Mouse (Mus musculus): ENCODE results near the gene Atg2a. TPM values are rescaled to one million over a fixed set of nuclear protein-coding genes. Genes with fewer than 3 reads are reported as not detected.

The Atg2a gene
- polyA plus RNA-seq, 1 experiment from 2014 or later = 6.9 TPM

DNA sequence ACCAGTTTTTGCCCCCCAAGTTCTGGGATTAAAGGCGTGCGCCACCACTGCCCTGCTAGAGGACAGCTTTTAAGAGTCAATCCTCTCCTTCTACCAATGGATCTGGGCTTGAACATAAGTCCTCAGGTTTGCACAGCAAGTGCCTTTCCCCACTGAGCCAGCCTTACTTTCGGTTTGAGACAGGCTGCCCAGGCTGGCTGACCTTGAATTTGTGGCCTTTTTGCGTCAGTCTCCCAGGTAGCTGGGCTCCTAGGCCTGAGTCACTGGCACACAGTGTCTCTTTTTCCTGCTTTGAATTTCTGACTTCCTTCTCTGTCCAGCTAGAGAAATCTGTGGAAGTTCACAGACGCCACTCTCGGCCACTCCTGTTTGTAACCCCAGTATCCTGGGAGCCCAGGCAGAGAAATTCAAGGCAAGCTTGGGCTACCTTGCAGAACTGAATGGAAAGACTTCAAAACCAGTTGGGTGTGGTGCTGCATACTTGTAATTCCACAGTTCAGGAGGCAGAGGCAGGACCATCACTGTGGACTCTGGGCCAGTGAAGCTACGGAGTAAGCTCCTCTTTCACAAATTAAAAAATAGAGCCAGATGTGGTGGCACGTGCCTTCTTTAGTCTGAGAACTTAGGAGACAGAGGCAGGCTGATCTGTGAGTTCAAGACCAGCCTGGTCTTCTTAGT, 28.5 kb downstream of the Atg2a start:
- H3K9ac ChIP-seq = no peak overlapping the region
- H3K4me3 ChIP-seq (replicated peaks) = no peak overlapping the region
- WGBS = 72% methylated on average over 8 of the region's 8 CpGs
- H3K4me2 ChIP-seq (replicated peaks) = no peak overlapping the region
- H3K27ac ChIP-seq = peak overlapping the region; percentile 81
- no peaks in the 10 kb centered on the region for H3K9me3 ChIP-seq
- no peak for ATAC-seq
- peaks cover 25% of the 10 kb centered on the region for H3K4me1 ChIP-seq (replicated peaks)
- H3K27me3 ChIP-seq (replicated peaks) = no peaks in the 10 kb centered on the region
- H3K36me3 ChIP-seq = no peaks in the 10 kb centered on the region

DNA sequence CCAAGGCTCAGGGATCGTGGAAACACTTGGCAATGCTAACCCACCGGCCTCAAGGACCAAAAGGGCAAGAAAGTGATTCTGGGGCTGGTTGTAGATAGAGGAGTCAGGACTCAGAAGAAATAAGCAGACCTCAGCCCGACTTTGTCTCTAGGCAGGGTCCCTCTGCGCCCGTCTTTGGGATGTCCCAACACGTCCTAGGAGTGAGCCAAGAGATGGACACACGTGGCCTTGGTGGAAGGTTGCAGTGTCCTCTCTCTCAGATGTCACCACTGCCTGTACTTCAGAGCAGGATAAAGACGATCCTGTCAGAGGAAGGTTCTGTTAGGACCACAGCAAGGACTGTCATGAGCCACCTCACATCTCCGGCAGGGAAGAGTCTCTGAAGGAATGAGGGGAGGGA, 29.2 kb downstream of the Atg2a start:
- Histone ChIP-seq H3K4me2 (replicated peaks) (0 out of 2 replicates have a peak overlapping the region, but pooled peaks have one; percentile 9), H3K4me3 (replicated peaks) (no peak overlapping the region), H3K4me1 (replicated peaks) (peaks cover 29% of the 10 kb centered on the region), H3K9me3 (no peaks in the 10 kb centered on the region), H3K9ac (peak overlapping the region; percentile 26; the same call in 1 of the 2 replicates), H3K27me3 (replicated peaks) (no peaks in the 10 kb centered on the region), H3K27ac (peak overlapping the region; percentile 81; the same call in 1 of the 2 replicates), H3K36me3 (no peaks in the 10 kb centered on the region)
- 45% methylated on average over 9 of the region's 9 CpGs for WGBS
- 0 out of 2 replicates have a peak, but pooled peaks have one; percentile 2 for ATAC-seq

DNA sequence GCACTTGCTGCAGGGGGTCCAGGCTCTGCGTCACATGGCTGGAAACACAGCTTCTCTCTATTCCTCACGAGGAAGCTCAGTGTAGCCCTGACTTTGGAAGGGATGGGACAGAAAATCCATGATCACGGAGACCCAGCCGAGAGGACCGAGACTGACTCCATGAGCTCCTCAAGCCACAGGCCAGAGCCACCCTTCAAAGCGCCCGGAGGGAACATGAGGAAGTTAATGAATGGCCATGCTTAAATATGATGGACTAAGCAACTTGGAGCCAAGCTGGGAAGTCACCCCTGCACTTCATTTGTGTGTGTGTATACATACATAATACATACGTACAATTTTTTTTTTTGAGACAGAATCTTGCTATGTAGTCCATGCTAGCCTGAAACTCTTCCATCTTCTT, 29.7 kb downstream of the Atg2a start:
- Histone ChIP-seq H3K36me3 (no peaks in the 10 kb centered on the region), H3K9ac (peak overlapping the region; percentile 26; the same call in 1 of the 2 replicates), H3K4me2 (replicated peaks) (0 out of 2 replicates have a peak overlapping the region, but pooled peaks have one; percentile 9), H3K4me1 (replicated peaks) (peaks cover 31% of the 10 kb centered on the region), H3K4me3 (replicated peaks) (no peak overlapping the region), H3K9me3 (no peaks in the 10 kb centered on the region), H3K27me3 (replicated peaks) (no peaks in the 10 kb centered on the region), H3K27ac (peak overlapping the region; percentile 81)
- ATAC-seq = no peak
- WGBS = 24% methylated on average over 8 of the region's 8 CpGs

DNA sequence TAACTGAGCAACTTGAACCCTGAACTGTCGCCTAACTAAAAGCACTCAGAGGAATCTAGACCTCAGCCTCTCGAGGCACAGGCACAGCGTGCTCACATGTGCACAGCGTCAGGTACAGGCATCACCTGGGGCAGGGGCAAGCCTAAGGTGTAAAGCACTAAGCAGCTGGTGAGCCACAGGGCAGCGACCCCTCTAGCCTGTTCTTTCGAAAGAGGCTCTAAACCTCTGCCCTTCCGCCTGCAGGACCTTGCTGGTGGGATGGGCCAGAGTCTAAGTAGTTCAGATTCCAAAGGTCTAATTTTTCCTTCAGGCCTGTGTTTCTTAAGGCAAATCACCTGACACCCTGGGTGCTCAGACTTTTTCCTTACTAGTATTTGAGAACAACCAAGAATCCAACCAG, 30.6 kb downstream of the Atg2a start:
- Histone ChIP-seq H3K36me3 (no peaks in the 10 kb centered on the region), H3K4me3 (replicated peaks) (no peak overlapping the region), H3K27me3 (replicated peaks) (no peaks in the 10 kb centered on the region), H3K4me2 (replicated peaks) (no peak overlapping the region), H3K4me1 (replicated peaks) (peaks cover 31% of the 10 kb centered on the region), H3K27ac (peak overlapping the region; percentile 81), H3K9me3 (no peaks in the 10 kb centered on the region), H3K9ac (no peak overlapping the region)
- ATAC-seq = peak; percentile 32
- 57% methylated on average over 7 of the region's 7 CpGs for WGBS

DNA sequence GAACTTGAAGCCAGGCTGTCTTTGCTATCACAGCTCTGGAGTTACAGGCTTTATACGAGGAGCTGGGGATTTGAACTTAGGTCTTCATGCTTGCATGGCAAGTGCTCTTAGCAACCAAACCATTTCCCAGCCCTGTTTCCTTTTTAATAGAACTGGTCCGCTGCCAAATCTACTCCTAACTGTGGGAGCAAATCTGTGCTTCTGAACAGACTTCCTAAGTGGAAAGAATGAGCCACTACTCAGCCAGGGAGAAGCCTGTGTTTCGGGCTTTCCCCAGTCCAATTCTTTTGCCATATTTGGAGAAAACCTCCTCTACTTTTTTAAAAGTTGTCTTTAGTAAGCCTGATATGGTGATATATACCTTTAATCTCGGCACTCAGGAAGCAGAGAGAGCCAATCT, 31.3 kb downstream of the Atg2a start:
- Histone ChIP-seq H3K4me2 (replicated peaks) (no peak overlapping the region), H3K27ac (peak overlapping the region; percentile 57), H3K36me3 (no peaks in the 10 kb centered on the region), H3K9me3 (no peaks in the 10 kb centered on the region), H3K4me3 (replicated peaks) (no peak overlapping the region), H3K9ac (no peak overlapping the region), H3K4me1 (replicated peaks) (peaks cover 32% of the 10 kb centered on the region), H3K27me3 (replicated peaks) (no peaks in the 10 kb centered on the region)
- 74% methylated on average over 4 of the region's 4 CpGs for WGBS
- no peak for ATAC-seq

DNA sequence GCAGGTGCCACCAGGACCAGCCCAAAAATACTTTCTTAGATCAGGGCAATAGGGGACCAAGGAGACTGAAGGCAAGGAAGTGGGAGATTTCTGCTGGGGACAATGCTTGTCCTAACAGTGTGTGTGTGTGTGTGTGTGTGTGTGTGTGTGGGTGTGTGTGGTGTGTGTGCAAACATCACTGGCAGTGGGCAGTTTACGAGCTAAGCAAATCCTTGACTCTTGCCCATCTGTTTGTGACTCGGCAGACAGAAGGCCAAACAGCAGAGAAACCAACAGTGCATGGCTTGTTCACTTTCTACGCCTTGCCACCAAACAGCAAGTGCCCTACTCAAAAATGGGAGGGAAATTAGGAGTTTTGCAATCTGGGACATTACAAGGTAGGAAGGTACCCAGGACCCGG, 32.1 kb downstream of the Atg2a start:
- Histone ChIP-seq H3K27me3 (replicated peaks) (no peaks in the 10 kb centered on the region), H3K4me2 (replicated peaks) (no peak overlapping the region), H3K9me3 (no peaks in the 10 kb centered on the region), H3K4me1 (replicated peaks) (peaks cover 37% of the 10 kb centered on the region), H3K36me3 (no peaks in the 10 kb centered on the region), H3K9ac (no peak overlapping the region), H3K4me3 (replicated peaks) (no peak overlapping the region), H3K27ac (no peak overlapping the region)
- 68% methylated on average over 4 of the region's 4 CpGs for WGBS
- ATAC-seq = no peak

DNA sequence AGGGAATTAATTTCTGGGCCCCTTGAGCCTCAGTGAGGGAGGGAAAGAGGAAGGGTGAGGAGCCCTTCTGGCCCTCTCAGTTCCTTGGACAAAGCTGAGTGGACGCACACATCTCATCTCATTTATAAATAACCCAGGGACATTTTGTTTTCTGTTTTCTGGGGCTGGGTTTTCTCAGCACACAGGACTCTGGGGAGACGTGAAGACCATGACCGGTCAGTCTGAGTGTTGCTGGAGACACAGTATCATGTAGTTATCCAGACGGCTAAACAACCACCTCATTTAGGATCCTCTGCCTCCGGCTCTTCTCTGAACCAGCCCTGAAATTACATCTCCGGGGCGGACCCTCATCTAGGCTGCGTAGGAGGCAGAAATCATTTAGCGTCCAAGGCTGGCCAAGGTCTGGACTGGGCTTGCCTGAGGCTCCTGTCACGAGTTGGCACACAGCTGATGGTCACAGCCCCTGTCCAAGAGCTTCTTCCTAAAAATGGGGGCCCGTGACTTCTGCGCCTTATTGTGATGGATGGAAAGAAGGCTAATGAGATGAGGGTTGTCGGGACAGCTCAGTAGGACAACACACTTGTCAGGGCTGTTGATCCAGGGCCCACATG, 32.6 kb downstream of the Atg2a start:
- H3K27ac ChIP-seq = no peak overlapping the region
- no peaks in the 10 kb centered on the region for H3K27me3 ChIP-seq (replicated peaks)
- ATAC-seq = no peak
- peaks cover 42% of the 10 kb centered on the region for H3K4me1 ChIP-seq (replicated peaks)
- no peak overlapping the region for H3K4me3 ChIP-seq (replicated peaks)
- WGBS = 85% methylated on average over 13 of the region's 13 CpGs
- H3K9ac ChIP-seq = no peak overlapping the region
- H3K9me3 ChIP-seq = no peaks in the 10 kb centered on the region
- H3K4me2 ChIP-seq (replicated peaks) = no peak overlapping the region
- no peaks in the 10 kb centered on the region for H3K36me3 ChIP-seq

DNA sequence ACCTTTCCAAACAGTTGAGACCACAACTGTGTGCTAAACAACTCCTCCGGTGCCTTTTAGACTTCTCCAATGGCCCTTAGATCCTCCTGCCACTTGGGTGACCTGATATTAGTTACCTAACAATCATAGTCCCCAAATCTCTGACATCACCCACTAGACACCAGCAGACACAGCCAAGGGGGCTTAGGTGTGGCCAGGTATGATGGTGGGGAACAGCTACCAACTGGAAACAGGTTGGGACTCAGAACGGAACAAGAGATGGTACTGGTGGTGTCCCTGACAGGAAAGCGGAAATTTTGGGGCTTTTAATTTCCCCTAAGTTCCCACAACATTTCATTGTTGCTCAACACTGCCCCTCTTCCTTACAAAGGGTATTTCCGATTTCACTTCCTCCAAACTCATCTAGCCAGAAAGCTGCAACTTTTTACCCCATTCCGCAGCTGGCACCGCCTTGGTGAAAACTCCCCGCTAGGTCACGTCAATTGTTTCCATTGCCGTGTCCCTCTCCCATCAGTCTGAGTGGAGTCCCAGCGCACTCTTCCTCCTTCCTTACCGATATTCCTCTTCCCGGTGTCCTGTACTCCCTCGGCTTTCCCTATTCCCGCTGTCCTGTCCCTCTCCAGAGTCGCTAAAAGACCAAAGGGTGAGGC, 34.4 kb downstream of the Atg2a start:
- no peaks in the 10 kb centered on the region for H3K9me3 ChIP-seq
- WGBS = 6% methylated on average over 15 of the region's 15 CpGs
- H3K36me3 ChIP-seq = no peaks in the 10 kb centered on the region
- H3K9ac ChIP-seq = peak overlapping the region; percentile 50
- peaks cover 50% of the 10 kb centered on the region for H3K4me1 ChIP-seq (replicated peaks)
- peak overlapping the region; percentile 66 for H3K27ac ChIP-seq
- no peak for ATAC-seq
- peak overlapping the region; percentile 74 for H3K4me3 ChIP-seq (replicated peaks)
- H3K4me2 ChIP-seq (replicated peaks) = peak overlapping the region; percentile 80
- H3K27me3 ChIP-seq (replicated peaks) = no peaks in the 10 kb centered on the region

DNA sequence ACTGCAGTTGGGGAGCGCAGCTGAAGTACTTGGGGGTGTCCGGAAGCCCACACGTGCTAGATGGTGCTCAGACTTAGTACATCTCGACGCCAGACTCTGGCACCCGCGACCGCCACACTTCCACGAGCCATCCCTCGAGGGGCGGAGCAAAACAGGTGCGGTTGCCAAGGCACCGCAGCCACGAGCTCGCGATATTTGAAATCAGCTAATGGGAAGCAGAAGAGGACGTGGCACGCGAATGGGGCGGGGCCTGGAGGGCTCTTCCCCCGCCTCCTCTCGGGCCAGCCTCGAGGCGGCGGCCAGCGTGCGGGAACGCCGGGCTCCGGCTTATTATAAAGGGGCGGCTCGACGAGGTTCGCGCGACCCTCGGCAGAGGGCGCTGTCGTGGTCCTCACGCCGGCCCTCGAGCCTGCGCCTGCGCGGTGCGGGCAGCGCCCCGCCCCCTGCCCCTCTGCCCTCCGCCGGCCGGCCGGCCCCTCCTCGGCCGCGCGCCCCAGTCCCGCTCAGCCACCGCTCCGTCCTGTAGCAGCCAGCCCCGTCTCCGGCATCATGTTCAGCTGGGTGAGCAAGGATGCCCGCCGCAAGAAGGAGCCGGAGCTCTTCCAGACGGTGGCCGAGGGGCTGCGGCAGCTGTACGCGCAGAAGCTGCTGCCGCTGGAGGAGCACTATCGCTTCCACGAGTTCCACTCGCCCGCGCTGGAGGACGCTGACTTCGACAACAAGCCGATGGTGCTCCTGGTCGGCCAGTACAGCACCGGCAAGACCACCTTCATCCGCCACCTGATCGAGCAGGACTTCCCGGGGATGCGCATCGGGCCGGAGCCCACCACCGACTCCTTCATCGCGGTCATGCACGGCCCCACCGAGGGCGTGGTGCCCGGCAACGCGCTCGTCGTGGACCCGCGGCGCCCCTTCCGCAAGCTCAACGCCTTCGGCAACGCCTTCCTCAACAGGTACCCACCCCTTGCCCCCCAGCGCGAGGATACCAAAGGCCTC, 35.3 kb downstream of the Atg2a start, which contains the start of gene Ehd1:
Gene Ehd1, plus strand, starts transcription at position 300 of the 996 bp plus-strand sequence.
- no peaks in the 10 kb centered on the region for H3K9me3 ChIP-seq
- H3K27me3 ChIP-seq (replicated peaks) = no peaks in the 10 kb centered on the region
- ATAC-seq = peak; percentile 93
- H3K9ac ChIP-seq = peak within 1 kb of the TSS; percentile 78
- peak within 1 kb of the TSS; percentile 74 for H3K4me3 ChIP-seq (replicated peaks)
- peaks cover 5% of the 10 kb centered on the region; the same call in 1 of the 2 replicates for H3K36me3 ChIP-seq
- peak within 1 kb of the TSS; percentile 80 for H3K4me2 ChIP-seq (replicated peaks)
- WGBS = under 1% methylated on average over 105 of the region's 106 CpGs
- peak within 1 kb of the TSS; percentile 76 for H3K27ac ChIP-seq
- peaks cover 45% of the 10 kb centered on the region for H3K4me1 ChIP-seq (replicated peaks)

DNA sequence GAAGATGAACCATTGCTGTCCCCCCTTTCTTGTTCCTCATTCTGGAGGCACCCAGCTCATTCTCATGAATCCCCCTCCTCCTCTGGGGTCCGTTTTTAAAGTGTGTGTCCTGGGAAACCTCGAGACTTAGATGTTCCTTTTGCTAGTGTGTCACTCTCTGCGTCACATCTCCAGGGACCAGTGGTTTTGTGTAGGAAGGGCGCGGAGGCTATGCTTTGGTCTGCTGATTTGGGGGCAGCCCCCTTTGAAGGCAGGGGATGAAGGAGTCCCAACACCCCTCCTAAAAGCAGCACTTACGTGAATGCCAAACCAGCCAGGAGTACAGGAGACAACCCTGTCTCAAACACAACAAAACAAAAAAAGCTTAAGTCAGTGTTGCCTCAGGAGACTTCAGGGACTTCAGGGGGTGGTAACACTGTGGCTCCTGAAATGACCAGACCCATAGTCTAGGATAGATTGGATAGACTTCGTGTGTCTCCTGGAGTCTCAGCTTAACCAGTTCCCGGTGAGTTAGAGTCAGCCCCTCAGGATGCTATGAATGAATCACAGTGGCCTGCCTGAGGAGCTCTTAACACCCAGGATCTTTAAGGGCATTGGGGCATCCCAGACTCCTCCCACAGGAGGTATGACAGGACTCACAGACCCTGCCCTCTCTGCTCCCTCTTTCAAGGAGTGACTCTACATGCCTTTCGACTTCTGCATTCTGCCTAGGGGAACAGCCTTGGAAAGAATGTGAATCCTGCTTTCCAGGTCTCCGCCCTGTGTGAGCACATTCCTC, 36.4 kb downstream of the Atg2a start:
- Histone ChIP-seq H3K4me2 (replicated peaks) (peak overlapping the region; percentile 80), H3K9me3 (no peaks in the 10 kb centered on the region), H3K4me1 (replicated peaks) (peaks cover 43% of the 10 kb centered on the region), H3K9ac (peak overlapping the region; percentile 78), H3K27ac (peak overlapping the region; percentile 76), H3K27me3 (replicated peaks) (no peaks in the 10 kb centered on the region), H3K4me3 (replicated peaks) (peak overlapping the region; percentile 74), H3K36me3 (peaks cover 10% of the 10 kb centered on the region; the same call in 1 of the 2 replicates)
- peak; percentile 54 for ATAC-seq
- 3% methylated on average over 10 of the region's 10 CpGs for WGBS

All from intestine, embryonic 15.5 days (tissue).